In genomic region chr19:60468846-60469245, GRCm38 (mm10) we compare ENCODE assay signal across 8 mouse cellular contexts. TPM values are rescaled to one million over a fixed set of nuclear protein-coding genes. Genes with fewer than 3 reads are reported as not detected.
A peak's percentile ranks its signal among the peaks of the same experiment; 100 is the strongest.
DNase-seq lines count a peak whose midpoint lies in the region; ATAC-seq lines count a peak whose summit lies in the region.

No protein-coding gene starts in this region.

- under 1% methylated on average over 10 of the region's 10 CpGs for WGBS in hindbrain, embryonic 16.5 days

- H3K9me3 ChIP-seq in hindbrain, embryonic 16.5 days (ENCODE audit: control insufficient read depth, low read length): no peaks in the 10 kb centered on the region

- H3K27me3 ChIP-seq in hindbrain, embryonic 16.5 days (replicated peaks; ENCODE audit: control insufficient read depth, insufficient read depth, low read length): peaks cover 17% of the 10 kb centered on the region

- H3K4me1 ChIP-seq in hindbrain, embryonic 16.5 days (ENCODE audit: control insufficient read depth, insufficient read depth, low read depth, low read length): peaks cover 20% of the 10 kb centered on the region

- no peaks in the 10 kb centered on the region for H3K36me3 ChIP-seq in hindbrain, embryonic 16.5 days (ENCODE audit: control insufficient read depth, insufficient read depth, low read length)

- DNase-seq in right cerebral cortex, postnatal 14 days: peak; percentile 13
- no peak for DNase-seq in right cerebral cortex, adult 18-20 months
- DNase-seq in c-Kit-positive CD71-positive TER-119-positive erythroid progenitor cells, embryonic 14.5 days (ENCODE audit: low spot score): peak; percentile 11
- peak; percentile 68 for DNase-seq in mesoderm, embryonic 11.5 days (ENCODE audit: low read depth, low spot score)
- DNase-seq in thymus, postnatal 14 days: peak; percentile 29
- no peak for DNase-seq in frontal cortex, postnatal 10 days (ENCODE audit: low spot score in 2 of 2)

- H3K9ac ChIP-seq in hindbrain, embryonic 16.5 days (ENCODE audit: low read depth, low read length): 0 out of 2 replicates have a peak overlapping the region, but pooled peaks have one; percentile 15

- peak overlapping the region; percentile 33 for H3K4me3 ChIP-seq in hindbrain, embryonic 16.5 days (ENCODE audit: low read length)

- H3K27ac ChIP-seq in hindbrain, embryonic 16.5 days (ENCODE audit: low read depth, low read length): no peak overlapping the region

- H3K4me2 ChIP-seq in hindbrain, embryonic 16.5 days (ENCODE audit: low read length): peak overlapping the region; percentile 64

- 0 out of 2 replicates have a peak, but pooled peaks have one; percentile 3 for ATAC-seq in hindbrain, embryonic 16.5 days
- ATAC-seq in frontal cortex, adult (ENCODE audit: low TSS enrichment): no peak

RNA-seq across cellular contexts. Expression of gene Prlhr, which starts 0.7 kb away (rescaled TPM):
- 0.35 and 0.45 TPM in 2 replicates for polyA plus RNA-seq in hindbrain, embryonic 16.5 days (2015; fragmentation: Nextera tagmentation; extraction: Ambion mirVana)

Comparison
In these comparisons a context has a peak if more than half of its experiments do, and no peak if none do; other contexts are left out.
1. DNase-seq: peak in right cerebral cortex, postnatal 14 days (single experiment), c-Kit-positive CD71-positive TER-119-positive erythroid progenitor cells, embryonic 14.5 days (single experiment), mesoderm, embryonic 11.5 days (single experiment) and thymus, postnatal 14 days (single experiment); none in right cerebral cortex, adult 18-20 months (single experiment) and frontal cortex, postnatal 10 days (0 of 2).